Mouse (Mus musculus) G1E (cell line): Measurements from ENCODE around the gene Rnf225. TPM values are rescaled to one million over a fixed set of nuclear protein-coding genes. Genes with fewer than 3 reads are reported as not detected.
"Not testable (repeated sequence)": the region's sequence is repeated elsewhere in the genome, so short reads cannot be mapped to it uniquely, and the experiment has no call there.

Experiments used
- ATAC-seq: 2 replicates; pipeline ENCODE4 v1.8.0; 2016; ENCODE audit warnings: mild to moderate bottlenecking; ENCODE audit not compliant: insufficient number of reproducible peaks, poor library complexity, low FRiP score, severe bottlenecking; ENCODE audit errors: extremely low read depth
- DNase-seq: peaks from one replicate; pipeline ENCODE4 v3.0.0; 2012; ENCODE audit warnings: low spot score
- H3K27me3 ChIP-seq: 2 replicates; pipeline ENCODE4 v1.6.1; 2012; ENCODE audit warnings: mild to moderate bottlenecking, low read length, inconsistent platforms; ENCODE audit not compliant: insufficient read depth
- H3K36me3 ChIP-seq: replicated peaks from 2 replicates; pipeline ENCODE3; 2012; ENCODE audit warnings: mild to moderate bottlenecking, inconsistent platforms
- H3K4me1 ChIP-seq: 2 replicates; pipeline ENCODE4 v1.6.1; 2012; ENCODE audit warnings: low read depth, low read length, inconsistent platforms, mixed read lengths; ENCODE audit not compliant: insufficient read depth
- H3K4me3 ChIP-seq: 2 replicates; pipeline ENCODE4 v1.5.1; 2012; ENCODE audit warnings: low read depth, mild to moderate bottlenecking, inconsistent platforms, low read length, moderate library complexity, mixed read lengths
- H3K9me3 ChIP-seq: replicated peaks from 2 replicates; pipeline ENCODE4 v1.6.1; 2012; ENCODE audit warnings: inconsistent platforms
- CTCF ChIP-seq: IDR thresholded peaks from 2 replicates; pipeline ENCODE4 v1.5.1; 2012; ENCODE audit warnings: low read depth, low read length, inconsistent platforms, mixed read lengths
- GATA1 ChIP-seq: IDR thresholded peaks from 2 replicates; pipeline ENCODE4 v1.6.1; 2012; ENCODE audit warnings: borderline replicate concordance, low read length, inconsistent platforms, mixed read lengths
- GATA2 ChIP-seq: IDR thresholded peaks from 2 replicates; pipeline ENCODE4 v1.6.1; 2012; ENCODE audit warnings: low read depth, low read length, inconsistent platforms, borderline replicate concordance
- POLR2AphosphoS5 ChIP-seq: IDR thresholded peaks from 2 replicates; pipeline ENCODE4 v1.6.1; 2012; ENCODE audit warnings: low read depth, low read length, inconsistent platforms; ENCODE audit not compliant: insufficient replicate concordance
- TAL1 ChIP-seq: conservative IDR thresholded peaks from 2 replicates; pipeline ENCODE4 v1.6.1; 2012; ENCODE audit warnings: low read depth, low read length, inconsistent platforms, mixed read lengths
- polyA plus RNA-seq: library from polyadenylated mRNA; stranded (reverse); fragments of >175 nt; gene quantifications from 2 replicates; pipeline ENCODE4 v1.2.3, GENCODE M21; 2012
- total RNA-seq, 2 experiments: library from RNA; stranded (forward) in 1 of 2; stranded (reverse) in 1 of 2; fragments of 200-1000 nt in 1 of 2; fragments of >200 nt in 1 of 2; fragmentation: Nextera tagmentation in 1 of 2; gene quantifications; 2 replicates each; pipeline ENCODE4 v1.2.3; 2014 to 2017

Rnf225 gene
- total and polyA plus RNA-seq, 3 experiments: 0.76 to 1.0 (median 0.98) TPM

- Histone ChIP-seq H3K4me1 (peaks cover 34% of the 10 kb centered on the region), H3K9me3 (peaks cover under 1% of the 10 kb centered on the region; the same call in 1 of the 2 replicates), H3K36me3 (peaks cover 51% of the 10 kb centered on the region), H3K4me3 (peak overlapping the region; percentile 83), H3K27me3 (no peaks in the 10 kb centered on the region)
- no peak for TF ChIP-seq GATA2
- no peak for TF ChIP-seq CTCF
- TF ChIP-seq GATA1: no peak
- no peak for TF ChIP-seq TAL1
- no peak; the same call in 1 of the 2 replicates for TF ChIP-seq POLR2AphosphoS5
- DNase-seq (no peak), ATAC-seq (no peak)
Observed at GRCm38 (mm10) chr7:12922729-12923128, 4.5 kb upstream of the Rnf225 start.

GRCm38 (mm10) chr7:12926316-12926715, 900 bp upstream of the Rnf225 start:
- no peaks in the 10 kb centered on the region for H3K27me3 ChIP-seq
- ATAC-seq: no peak
- H3K36me3 ChIP-seq: peaks cover 73% of the 10 kb centered on the region
- no peak for DNase-seq
- no peak overlapping the region for H3K4me3 ChIP-seq
- H3K9me3 ChIP-seq: peaks cover 7% of the 10 kb centered on the region
- peaks cover 30% of the 10 kb centered on the region for H3K4me1 ChIP-seq
- no peak for TF ChIP-seq TAL1
- TF ChIP-seq GATA1: no peak
- no peak for TF ChIP-seq GATA2
- no peak for TF ChIP-seq CTCF
- no peak for TF ChIP-seq POLR2AphosphoS5

GRCm38 (mm10) chr7:12927693-12928589, 725 bp downstream of the Rnf225 start:
- Histone ChIP-seq H3K9me3 (peaks cover 7% of the 10 kb centered on the region), H3K27me3 (no peaks in the 10 kb centered on the region), H3K4me1 (peaks cover 30% of the 10 kb centered on the region), H3K36me3 (peaks cover 68% of the 10 kb centered on the region), H3K4me3 (no peak overlapping the region; the same call in 1 of the 2 replicates)
- no peak for TF ChIP-seq CTCF
- TF ChIP-seq POLR2AphosphoS5: no peak; the same call in 1 of the 2 replicates
- TF ChIP-seq GATA1: no peak
- TF ChIP-seq GATA2: no peak
- TF ChIP-seq TAL1: no peak
- DNase-seq (no peak), ATAC-seq (no peak)

- Histone ChIP-seq H3K9me3 (no peaks in the 10 kb centered on the region), H3K4me3 (no peak overlapping the region), H3K27me3 (no peaks in the 10 kb centered on the region), H3K36me3 (peaks cover 12% of the 10 kb centered on the region), H3K4me1 (peaks cover 2% of the 10 kb centered on the region; the same call in 1 of the 2 replicates)
- ATAC-seq (no peak), DNase-seq (no peak)
- TF ChIP-seq POLR2AphosphoS5 (no peak), CTCF (no peak), GATA2 (no peak), GATA1 (no peak), TAL1 (no peak)
Observed at GRCm38 (mm10) chr7:12933615-12934140, 6.5 kb downstream of the Rnf225 start.

- peaks cover 4% of the 10 kb centered on the region for H3K36me3 ChIP-seq
Observed at GRCm38 (mm10) chr7:12934808-12935207, 7.6 kb downstream of the Rnf225 start.

GRCm38 (mm10) chr7:12937254-12937803, 10.1 kb downstream of the Rnf225 start:
- not testable (repeated sequence) for H3K4me1 ChIP-seq, H3K36me3 ChIP-seq, H3K27me3 ChIP-seq, H3K9me3 ChIP-seq, H3K4me3 ChIP-seq, ATAC-seq, DNase-seq

More at GRCm38 (mm10) chr7:12934808-12935207, 7.6 kb downstream of the Rnf225 start:
- TF ChIP-seq TAL1 (no peak), GATA2 (no peak), GATA1 (no peak), CTCF (no peak), POLR2AphosphoS5 (no peak)
- Histone ChIP-seq H3K4me3 (no peak overlapping the region), H3K4me1 (peaks cover 2% of the 10 kb centered on the region; the same call in 1 of the 2 replicates), H3K27me3 (no peaks in the 10 kb centered on the region), H3K9me3 (no peaks in the 10 kb centered on the region)
- no peak for DNase-seq
- ATAC-seq: no peak
